Mouse (Mus musculus) embryonic facial prominence, embryonic 11.5 days (tissue): ENCODE results near the gene Arxes1. TPM values are rescaled to one million over a fixed set of nuclear protein-coding genes. Genes with fewer than 3 reads are reported as not detected.
"Not testable (repeated sequence)": the region's sequence is repeated elsewhere in the genome, so short reads cannot be mapped to it uniquely, and the experiment has no call there.

Experiments
- ATAC-seq: fragments of 200-750 bp; cut with Nextera tagmentation; replicated peaks from 2 replicates; pipeline ENCODE4 v1.8.0; 2017; ENCODE audit warnings: low read depth; ENCODE audit not compliant: insufficient number of reproducible peaks, low FRiP score, low TSS enrichment
- DNase-seq: peaks from one replicate; pipeline ENCODE4 v3.0.0-alpha.2; 2015; ENCODE audit warnings: low spot score
- H3K27ac ChIP-seq: fragments of 300-500 bp; sonication (generic); replicated peaks from 2 replicates; pipeline ENCODE4 v1.5.1; 2014; ENCODE audit warnings: mild to moderate bottlenecking, low read depth, low read length, control low read depth
- H3K27me3 ChIP-seq: fragments of 300-500 bp; sonication (generic); 2 replicates; pipeline ENCODE4 v1.6.1; 2014; ENCODE audit warnings: mild to moderate bottlenecking, low read length, moderate library complexity, mixed read lengths; ENCODE audit not compliant: control insufficient read depth, insufficient read depth
- H3K36me3 ChIP-seq: fragments of 300-500 bp; sonication (generic); replicated peaks from 2 replicates; pipeline ENCODE4 v1.6.1; 2014; ENCODE audit warnings: low read depth, mild to moderate bottlenecking, low read length, moderate library complexity, mixed read lengths; ENCODE audit not compliant: control insufficient read depth, insufficient read depth
- H3K4me1 ChIP-seq: fragments of 300-500 bp; sonication (generic); 2 replicates; pipeline ENCODE4 v1.6.1; 2014; ENCODE audit warnings: low read length, mixed read lengths; ENCODE audit not compliant: control insufficient read depth, insufficient read depth
- H3K4me2 ChIP-seq: fragments of 300-500 bp; sonication (generic); 2 replicates; pipeline ENCODE4 v1.6.1; 2014; ENCODE audit warnings: low read depth, mild to moderate bottlenecking, control low read depth, low read length, moderate library complexity
- H3K4me3 ChIP-seq: fragments of 300-500 bp; sonication (generic); 2 replicates; pipeline ENCODE4 v1.5.1; 2014; ENCODE audit warnings: low read depth, low read length, control low read depth
- H3K9ac ChIP-seq: fragments of 300-500 bp; sonication (generic); replicated peaks from 2 replicates; pipeline ENCODE4 v1.6.1; 2014; ENCODE audit warnings: mild to moderate bottlenecking, control low read depth, low read length
- H3K9me3 ChIP-seq: fragments of 300-500 bp; sonication (generic); replicated peaks from 2 replicates; pipeline ENCODE4 v1.6.1; 2016; ENCODE audit warnings: mild to moderate bottlenecking, low read length, inconsistent platforms, mixed read lengths; ENCODE audit not compliant: control insufficient read depth
- WGBS: fragments of 180-500 bp; shearing (Covaris S2); extraction: QIAGEN DNeasy Blood & Tissue Kit; methylation state at CpG from one replicate; pipeline ENCODE4 v1.1.7; 2014; 5-methylcytosine and 5-hydroxymethylcytosine counted together
- polyA plus RNA-seq: library from polyadenylated mRNA; unstranded; fragments of >200 nt; fragmentation: Nextera tagmentation; extraction: Ambion mirVana; gene quantifications from 2 replicates; pipeline ENCODE4 v1.2.1, GENCODE M21; 2014

The Arxes1 gene
- polyA plus RNA-seq, 1 experiment from 2014 or later, result 50.8 TPM

- no peaks in the 10 kb centered on the region for H3K36me3 ChIP-seq
- no peaks in the 10 kb centered on the region for H3K9me3 ChIP-seq
- no peaks in the 10 kb centered on the region for H3K27me3 ChIP-seq
- H3K4me1 ChIP-seq, result no peaks in the 10 kb centered on the region
- no peak overlapping the region for H3K4me2 ChIP-seq
- H3K9ac ChIP-seq, result no peak overlapping the region
- H3K4me3 ChIP-seq, result no peak overlapping the region
- H3K27ac ChIP-seq, result no peak overlapping the region
- DNase-seq (peak; percentile 33), ATAC-seq (no peak)
- 19% methylated on average over 2 of the region's 2 CpGs for WGBS
Observed at GRCm38 (mm10) chrX:136014392-136014791, 18.8 kb upstream of the Arxes1 start.

DNA sequence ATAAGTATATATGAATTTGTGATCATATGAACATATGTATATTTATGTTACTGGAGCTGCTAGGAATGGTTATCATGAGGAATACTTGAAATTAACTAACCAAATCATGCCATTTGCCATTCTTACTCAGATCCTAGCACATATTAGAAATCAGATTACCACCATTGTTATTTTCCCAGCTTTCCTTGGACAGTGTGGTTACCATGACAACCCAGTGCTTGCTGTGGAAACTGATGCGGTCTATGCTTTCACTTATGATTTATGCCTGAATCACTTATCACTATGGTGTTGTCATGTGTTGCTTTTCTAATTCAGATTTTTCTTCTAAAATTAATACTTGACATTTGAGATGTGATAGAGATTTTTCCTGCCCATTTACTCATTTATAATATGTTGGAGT is 2.8 kb upstream of the Arxes1 start:
- ATAC-seq, result no peak
- H3K27me3 ChIP-seq, result no peaks in the 10 kb centered on the region
- H3K9ac ChIP-seq, result no peak overlapping the region
- H3K4me1 ChIP-seq, result no peaks in the 10 kb centered on the region
- no peak overlapping the region for H3K27ac ChIP-seq
- H3K36me3 ChIP-seq, result no peaks in the 10 kb centered on the region
- no peaks in the 10 kb centered on the region for H3K9me3 ChIP-seq
- DNase-seq, result no peak
- H3K4me2 ChIP-seq, result no peak overlapping the region
- H3K4me3 ChIP-seq, result no peak overlapping the region
- 72% methylated on average over 1 of the region's 1 CpGs for WGBS

DNA sequence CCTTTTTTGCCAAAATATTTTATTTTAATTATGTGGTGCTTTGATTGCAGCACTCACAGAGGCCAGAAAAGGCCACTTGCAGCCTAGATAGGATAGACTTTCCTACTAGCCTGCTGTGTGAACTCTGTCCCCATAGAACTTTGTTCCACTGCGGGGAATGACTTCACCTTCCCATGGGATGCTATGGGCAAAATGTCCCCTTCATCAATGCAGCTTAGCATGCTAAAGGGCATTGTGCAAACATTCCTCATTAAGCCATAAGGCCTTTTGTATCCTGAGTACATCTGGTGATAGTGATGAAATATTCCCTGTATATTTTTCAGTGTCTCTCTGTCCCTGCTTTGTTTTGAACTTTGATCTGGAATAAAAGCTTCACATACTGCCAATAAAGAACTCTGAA is 10.6 kb downstream of the Arxes1 start:
- Histone ChIP-seq H3K27me3 (no peaks in the 10 kb centered on the region), H3K9ac (no peak overlapping the region), H3K4me2 (no peak overlapping the region), H3K9me3 (no peaks in the 10 kb centered on the region), H3K4me3 (no peak overlapping the region), H3K4me1 (no peaks in the 10 kb centered on the region), H3K36me3 (no peaks in the 10 kb centered on the region), H3K27ac (no peak overlapping the region)
- 86% methylated on average over 1 of the region's 1 CpGs for WGBS
- ATAC-seq (no peak), DNase-seq (no peak)

GRCm38 (mm10) chrX:136047528-136047927 is 14.4 kb downstream of the Arxes1 start:
- no peak overlapping the region for H3K4me2 ChIP-seq
- no peaks in the 10 kb centered on the region for H3K4me1 ChIP-seq
- WGBS, result 21% methylated on average over 5 of the region's 5 CpGs
- H3K9ac ChIP-seq, result no peak overlapping the region
- DNase-seq (peak; percentile 82), ATAC-seq (no peak)
- H3K4me3 ChIP-seq, result no peak overlapping the region
- no peak overlapping the region for H3K27ac ChIP-seq
- H3K9me3 ChIP-seq, result no peaks in the 10 kb centered on the region
- no peaks in the 10 kb centered on the region for H3K27me3 ChIP-seq
- no peaks in the 10 kb centered on the region for H3K36me3 ChIP-seq

- DNase-seq (no peak), ATAC-seq (no peak)
- Histone ChIP-seq H3K27ac (no peak overlapping the region), H3K9me3 (no peaks in the 10 kb centered on the region), H3K4me2 (no peak overlapping the region), H3K4me1 (no peaks in the 10 kb centered on the region), H3K9ac (no peak overlapping the region), H3K27me3 (no peaks in the 10 kb centered on the region), H3K4me3 (no peak overlapping the region), H3K36me3 (no peaks in the 10 kb centered on the region)
- WGBS, result 73% methylated on average over 2 of the region's 2 CpGs
Observed at GRCm38 (mm10) chrX:136051219-136051618, 18.1 kb downstream of the Arxes1 start.

DNA sequence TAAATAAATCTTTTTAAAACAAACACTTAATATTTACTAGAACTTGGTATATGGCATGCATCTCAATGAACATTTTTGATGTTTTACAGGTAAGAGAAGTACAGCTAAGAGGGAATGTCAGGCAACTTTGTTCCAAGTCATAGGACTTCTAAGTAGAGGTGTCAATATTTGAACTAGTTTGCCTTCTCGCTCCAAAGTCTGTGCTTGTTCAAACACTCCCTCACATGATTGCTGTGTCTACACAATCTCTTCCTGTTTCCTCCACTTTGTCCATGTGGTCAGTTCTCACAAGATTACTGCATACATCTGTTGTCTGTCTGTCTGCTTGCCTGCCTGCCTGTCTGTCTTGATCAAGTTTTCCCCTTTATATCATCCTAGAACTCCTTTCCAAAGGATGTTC is 27.5 kb downstream of the Arxes1 start:
- no peaks in the 10 kb centered on the region for H3K27me3 ChIP-seq
- no peak overlapping the region for H3K27ac ChIP-seq
- 77% methylated on average over 1 of the region's 1 CpGs for WGBS
- ATAC-seq (no peak), DNase-seq (no peak)
- no peak overlapping the region for H3K4me3 ChIP-seq
- H3K4me1 ChIP-seq, result no peaks in the 10 kb centered on the region
- H3K36me3 ChIP-seq, result no peaks in the 10 kb centered on the region
- no peak overlapping the region for H3K9ac ChIP-seq
- no peaks in the 10 kb centered on the region for H3K9me3 ChIP-seq
- H3K4me2 ChIP-seq, result no peak overlapping the region

DNA sequence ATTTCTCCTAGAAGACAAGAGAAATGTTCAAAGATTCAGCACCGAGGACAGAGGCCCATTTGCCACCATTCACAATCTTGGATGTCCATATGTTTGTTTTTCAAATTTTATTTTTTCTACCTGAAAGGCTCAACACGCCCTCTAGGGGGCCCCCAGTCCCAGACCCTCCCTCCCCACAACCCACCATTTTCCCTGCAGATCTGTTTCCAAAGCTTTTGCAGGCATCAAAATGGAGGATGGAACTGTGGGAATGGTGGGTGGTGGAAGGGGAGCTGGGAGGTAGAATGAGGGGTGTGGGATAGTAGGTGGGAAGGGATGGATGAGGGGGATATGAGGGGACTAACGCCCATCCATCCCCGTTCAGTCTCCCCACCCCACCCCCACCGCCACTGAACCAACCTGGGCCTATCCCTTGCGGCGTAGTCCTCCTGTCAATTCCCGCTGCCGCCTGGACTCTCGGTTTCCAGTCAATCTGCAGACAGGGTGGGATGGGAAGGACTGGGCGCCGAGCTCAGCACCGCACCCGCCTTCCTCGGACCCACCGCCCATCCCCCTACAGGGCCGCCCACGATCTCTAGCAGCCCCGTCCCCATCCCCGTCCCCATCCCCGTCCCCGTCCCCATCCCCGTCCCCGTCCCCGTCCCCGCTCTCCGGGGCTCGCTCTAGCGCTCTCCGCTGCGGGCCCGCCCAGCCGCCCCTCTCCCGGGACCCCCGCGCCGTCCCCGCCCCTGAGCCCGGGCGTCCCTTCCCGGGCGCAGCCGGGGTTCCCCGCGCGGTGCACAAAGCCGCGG is 34.2 kb downstream of the Arxes1 start:
- ATAC-seq (peak; percentile 85), DNase-seq (peak; percentile 70)
- not testable (repeated sequence) for H3K9me3 ChIP-seq, H3K27me3 ChIP-seq, H3K36me3 ChIP-seq, H3K27ac ChIP-seq, H3K4me2 ChIP-seq, H3K4me1 ChIP-seq
- 18% methylated on average over 9 of the region's 48 CpGs for WGBS
- Histone ChIP-seq H3K9ac (peak overlapping the region; percentile 50), H3K4me3 (peak overlapping the region; percentile 34)

DNA sequence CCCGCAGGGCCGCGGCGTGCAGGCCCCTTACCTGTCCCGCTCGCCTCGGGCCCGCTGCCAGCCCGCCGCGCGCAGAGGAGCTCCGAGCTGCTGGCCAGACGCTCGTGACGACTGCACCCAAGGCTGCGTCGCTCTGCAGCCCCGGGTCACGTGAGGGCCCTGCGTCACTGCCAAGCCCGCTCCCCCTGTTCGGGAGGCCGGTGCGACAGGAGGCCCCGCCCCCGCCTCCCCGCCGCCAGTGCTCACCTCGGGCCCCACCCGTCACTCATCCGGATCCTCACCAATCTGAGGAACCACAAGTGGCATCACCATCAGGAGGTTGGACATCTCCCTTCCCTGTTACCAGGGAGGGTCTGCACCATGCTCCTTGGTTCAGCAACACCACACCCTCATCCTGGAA is 34.9 kb downstream of the Arxes1 start, which contains the start of gene Bex2:
Gene Bex2, minus strand, starts transcription at position 217 of the 400 bp plus-strand sequence.
- H3K4me2 ChIP-seq, H3K27me3 ChIP-seq, H3K4me1 ChIP-seq, H3K9me3 ChIP-seq, H3K36me3 ChIP-seq, H3K27ac ChIP-seq: not testable (repeated sequence)
- DNase-seq (peak; percentile 15), ATAC-seq (peak; percentile 96)
- Histone ChIP-seq H3K4me3 (peak within 1 kb of the TSS; percentile 34), H3K9ac (peak within 1 kb of the TSS; percentile 50)
- WGBS, result no CpG with 5 or more reads among the region's 32 CpGs
